Mouse (Mus musculus): ENCODE measurements around the gene Hivep3. TPM values are rescaled to one million over a fixed set of nuclear protein-coding genes. Genes with fewer than 3 reads are reported as not detected.
A peak's percentile ranks its signal among the peaks of the same experiment; 100 is the strongest.

The Hivep3 gene
- total and polyA plus RNA-seq, 2 experiments = 0.95 to 1.5 TPM

- H3K27me3 ChIP-seq (ENCODE audit: control insufficient read depth, insufficient read depth, low read length) = no peaks in the 10 kb centered on the region
- no peak overlapping the region for H3K27ac ChIP-seq (replicated peaks; ENCODE audit: insufficient read depth, low read depth, low read length)
- H3K36me3 ChIP-seq (ENCODE audit: control insufficient read depth, insufficient read depth, low read length) = no peaks in the 10 kb centered on the region
- H3K4me3 ChIP-seq (ENCODE audit: insufficient read depth, low read depth, low read length) = no peak overlapping the region
- WGBS = 78% methylated on average over 6 of the region's 6 CpGs
- TF ChIP-seq POLR2A (IDR thresholded peaks at IDR 0.05; ENCODE audit: extremely low read depth, insufficient read depth, low read length) (no peak), CTCF (IDR thresholded peaks at IDR 0.05; ENCODE audit: low read depth, low read length) (no peak)
- H3K4me1 ChIP-seq (ENCODE audit: control insufficient read depth, insufficient read depth, low read length) = 0 out of 2 replicates have a peak, but pooled peaks cover 3% of the 10 kb centered on the region
- no peaks in the 10 kb centered on the region for H3K79me2 ChIP-seq (ENCODE audit: control insufficient read depth, insufficient read depth, low read length)
- DNase-seq (ENCODE audit: extremely low read depth, low read depth, low spot score) = no peak
- no peak overlapping the region for H3K9ac ChIP-seq (ENCODE audit: low read depth, low read length)
Observed at GRCm38 (mm10) chr4:119750681-119751211, 17.2 kb downstream of the Hivep3 start.

GRCm38 (mm10) chr4:119751408-119752006 is 17.9 kb downstream of the Hivep3 start:
- H3K79me2 ChIP-seq (ENCODE audit: control insufficient read depth, insufficient read depth, low read length) = no peaks in the 10 kb centered on the region
- peak; percentile 18 for DNase-seq (ENCODE audit: extremely low read depth, low read depth, low spot score)
- 0 out of 2 replicates have a peak, but pooled peaks cover 3% of the 10 kb centered on the region for H3K4me1 ChIP-seq (ENCODE audit: control insufficient read depth, insufficient read depth, low read length)
- no peak for TF ChIP-seq CTCF (IDR thresholded peaks at IDR 0.05; ENCODE audit: low read depth, low read length)
- no peak overlapping the region for H3K9ac ChIP-seq (ENCODE audit: low read depth, low read length)
- no peak overlapping the region for H3K4me3 ChIP-seq (ENCODE audit: insufficient read depth, low read depth, low read length)
- H3K27me3 ChIP-seq (ENCODE audit: control insufficient read depth, insufficient read depth, low read length) = no peaks in the 10 kb centered on the region
- 79% methylated on average over 2 of the region's 2 CpGs for WGBS
- H3K36me3 ChIP-seq (ENCODE audit: control insufficient read depth, insufficient read depth, low read length) = no peaks in the 10 kb centered on the region
- H3K27ac ChIP-seq (replicated peaks; ENCODE audit: insufficient read depth, low read depth, low read length) = no peak overlapping the region

GRCm38 (mm10) chr4:119759574-119760233 is 26.1 kb downstream of the Hivep3 start:
- WGBS = 92% methylated on average over 4 of the region's 4 CpGs
- TF ChIP-seq POLR2A (IDR thresholded peaks at IDR 0.05; ENCODE audit: extremely low read depth, insufficient read depth, low read length) (no peak), CTCF (IDR thresholded peaks at IDR 0.05; ENCODE audit: low read depth, low read length) (no peak)

GRCm38 (mm10) chr4:119760820-119761219 is 27.2 kb downstream of the Hivep3 start:
- no peak for DNase-seq (ENCODE audit: extremely low read depth, low read depth, low spot score)
- WGBS = 82% methylated on average over 7 of the region's 7 CpGs
- Histone ChIP-seq H3K4me3 (ENCODE audit: insufficient read depth, low read depth, low read length) (no peak overlapping the region), H3K27me3 (ENCODE audit: control insufficient read depth, insufficient read depth, low read length) (no peaks in the 10 kb centered on the region), H3K36me3 (ENCODE audit: control insufficient read depth, insufficient read depth, low read length) (no peaks in the 10 kb centered on the region), H3K79me2 (ENCODE audit: control insufficient read depth, insufficient read depth, low read length) (no peaks in the 10 kb centered on the region), H3K9ac (ENCODE audit: low read depth, low read length) (no peak overlapping the region), H3K27ac (replicated peaks; ENCODE audit: insufficient read depth, low read depth, low read length) (no peak overlapping the region), H3K4me1 (ENCODE audit: control insufficient read depth, insufficient read depth, low read length) (no peaks in the 10 kb centered on the region)
- TF ChIP-seq POLR2A (IDR thresholded peaks at IDR 0.05; ENCODE audit: extremely low read depth, insufficient read depth, low read length) (no peak), CTCF (IDR thresholded peaks at IDR 0.05; ENCODE audit: low read depth, low read length) (no peak)

More at GRCm38 (mm10) chr4:119759574-119760233, 26.1 kb downstream of the Hivep3 start:
- Histone ChIP-seq H3K27ac (replicated peaks; ENCODE audit: insufficient read depth, low read depth, low read length) (no peak overlapping the region), H3K4me1 (ENCODE audit: control insufficient read depth, insufficient read depth, low read length) (no peaks in the 10 kb centered on the region), H3K36me3 (ENCODE audit: control insufficient read depth, insufficient read depth, low read length) (no peaks in the 10 kb centered on the region), H3K79me2 (ENCODE audit: control insufficient read depth, insufficient read depth, low read length) (no peaks in the 10 kb centered on the region), H3K9ac (ENCODE audit: low read depth, low read length) (no peak overlapping the region), H3K27me3 (ENCODE audit: control insufficient read depth, insufficient read depth, low read length) (no peaks in the 10 kb centered on the region), H3K4me3 (ENCODE audit: insufficient read depth, low read depth, low read length) (no peak overlapping the region)
- no peak for DNase-seq (ENCODE audit: extremely low read depth, low read depth, low spot score)

- 85% methylated on average over 9 of the region's 9 CpGs for WGBS
- H3K27me3 ChIP-seq (ENCODE audit: control insufficient read depth, insufficient read depth, low read length) = no peaks in the 10 kb centered on the region
- H3K27ac ChIP-seq (replicated peaks; ENCODE audit: insufficient read depth, low read depth, low read length) = no peak overlapping the region
- TF ChIP-seq CTCF (IDR thresholded peaks at IDR 0.05; ENCODE audit: low read depth, low read length) (no peak), POLR2A (IDR thresholded peaks at IDR 0.05; ENCODE audit: extremely low read depth, insufficient read depth, low read length) (no peak)
- DNase-seq (ENCODE audit: extremely low read depth, low read depth, low spot score) = no peak
- H3K4me3 ChIP-seq (ENCODE audit: insufficient read depth, low read depth, low read length) = no peak overlapping the region
- H3K9ac ChIP-seq (ENCODE audit: low read depth, low read length) = no peak overlapping the region
- no peaks in the 10 kb centered on the region for H3K79me2 ChIP-seq (ENCODE audit: control insufficient read depth, insufficient read depth, low read length)
- no peaks in the 10 kb centered on the region for H3K4me1 ChIP-seq (ENCODE audit: control insufficient read depth, insufficient read depth, low read length)
- no peaks in the 10 kb centered on the region for H3K36me3 ChIP-seq (ENCODE audit: control insufficient read depth, insufficient read depth, low read length)
Observed at GRCm38 (mm10) chr4:119761459-119762121, 28.0 kb downstream of the Hivep3 start.
